Mouse (Mus musculus) left cerebral cortex, postnatal 10 days (tissue): ENCODE data around the gene Usp2. TPM values are rescaled to one million over a fixed set of nuclear protein-coding genes. Genes with fewer than 3 reads are reported as not detected.

Source experiments
- DNase-seq, 2 experiments: peaks; one replicate each; pipeline ENCODE4 v3.0.0; 2021 to 2022; ENCODE audit warnings: low spot score in 2 of 2, mixed read lengths in 1 of 2; ENCODE audit errors: extremely low spot score in 1 of 2
- intact Hi-C: fragments of 180-260 bp; cut with DNase I; formaldehyde crosslinking; loops from one replicate; pipeline ENCODE4 v1.15.1; 2025
- total RNA-seq, 2 experiments: library from RNA; stranded (reverse); gene quantifications; 2 replicates each; pipeline ENCODE4 v1.2.3; 2021

Gene Usp2
- total RNA-seq, 2 experiments from 2014 or later, result 58.2 to 64.0 TPM

GRCm38 (mm10) chr9:44130581-44131275, 63.9 kb downstream of the Usp2 start:
- DNase-seq, result peak in 1 of 2 experiments; percentile 84
- intact Hi-C loops, result loop anchor here (10.0 kb wide), 1 partner anchor 104 kb away; the partner anchor contains the start of gene Cbl

- intact Hi-C loops, result loop anchor here (10.0 kb wide), 1 partner anchor 104 kb away; the partner anchor contains the start of gene Cbl
- DNase-seq, result no peak
Observed at GRCm38 (mm10) chr9:44131276-44131590, 64.4 kb downstream of the Usp2 start.

GRCm38 (mm10) chr9:44132200-44132599, 65.4 kb downstream of the Usp2 start:
- intact Hi-C loops, result loop anchor here (10.0 kb wide), 1 partner anchor 103 kb away; the partner anchor contains the start of gene Cbl
- DNase-seq, result no peak

GRCm38 (mm10) chr9:44133287-44133686, 66.5 kb downstream of the Usp2 start:
- no peak for DNase-seq
- intact Hi-C loops, result loop anchor here (10.0 kb wide), 1 partner anchor 102 kb away; the partner anchor contains the start of gene Cbl

GRCm38 (mm10) chr9:44134101-44134850, 67.5 kb downstream of the Usp2 start, which contains the start of gene Mcam:
Mcam (plus strand) TSS chr9:44134469.
- intact Hi-C loops, result loop anchor here (1.0 to 10.0 kb wide), 2 partner anchors 101 to 217 kb away; partner anchors contain the start of gene Cbl

GRCm38 (mm10) chr9:44134851-44135730, 68.3 kb downstream of the Usp2 start:
- peak in 1 of 2 experiments; percentile 75 for DNase-seq
- intact Hi-C loops, result loop anchor here (1.0 to 10.0 kb wide), 2 partner anchors 100 to 216 kb away; partner anchors contain the start of gene Cbl

More at GRCm38 (mm10) chr9:44134101-44134850, 67.5 kb downstream of the Usp2 start, which contains the start of gene Mcam:
- peak; percentile 38 to 80 for DNase-seq

- no peak for DNase-seq
- intact Hi-C loops, result loop anchor here (10.0 kb wide), 1 partner anchor 99 kb away; the partner anchor contains the start of gene Cbl
Observed at GRCm38 (mm10) chr9:44135731-44136411, 69.0 kb downstream of the Usp2 start.

- intact Hi-C loops, result loop anchor here (10.0 kb wide), 1 partner anchor 97 kb away; the partner anchor contains the start of gene Cbl
- no peak for DNase-seq
Observed at GRCm38 (mm10) chr9:44137846-44138245, 71.0 kb downstream of the Usp2 start.

GRCm38 (mm10) chr9:44141951-44142350, 75.1 kb downstream of the Usp2 start:
- no peak for DNase-seq
- intact Hi-C loops, result no loop called here

GRCm38 (mm10) chr9:44143421-44143820, 76.6 kb downstream of the Usp2 start:
- no peak for DNase-seq
- intact Hi-C loops, result no loop called here

GRCm38 (mm10) chr9:44144023-44144717, 77.3 kb downstream of the Usp2 start:
- intact Hi-C loops, result no loop called here
- DNase-seq, result peak in 1 of 2 experiments; percentile 56

- intact Hi-C loops, result no loop called here
Observed at GRCm38 (mm10) chr9:44144718-44145060, 77.9 kb downstream of the Usp2 start.

More at GRCm38 (mm10) chr9:44144718-44145060, 77.9 kb downstream of the Usp2 start:
- no peak for DNase-seq

Other genes with a start within 250 kb of the Usp2 start
- gene Thy1, start 23.6 kb upstream of the Usp2 start, total RNA-seq, result 100 to 1,000 TPM; 704 to 725 TPM
- under 1 TPM in 1 of 2 experiments, not detected in 1; 0.17 TPM for gene Mfrp, start 34.7 kb downstream of the Usp2 start, total RNA-seq
- gene C1qtnf5, start 40.2 kb downstream of the Usp2 start, total RNA-seq, result 10 to 100 TPM; 11.2 to 12.1 TPM
- not detected for gene Gm49380, start 46.5 kb downstream of the Usp2 start, total RNA-seq
- 10 to 100 TPM; 30.1 to 33.4 TPM for gene Rnf26, start 46.5 kb downstream of the Usp2 start, total RNA-seq
- 10 to 100 TPM; 19.2 to 22.2 TPM for gene Mcam, start 67.4 kb downstream of the Usp2 start, total RNA-seq
- gene Cbl, start 167.0 kb downstream of the Usp2 start, total RNA-seq, result 10 to 100 TPM; 48.6 to 49.9 TPM
- 1 to 10 TPM in 1 of 2 experiments, under 1 TPM in 1; 0.69 to 1.9 TPM for gene Ccdc153, start 173.7 kb downstream of the Usp2 start, total RNA-seq
- under 1 TPM; 0.53 to 0.60 TPM for gene Pdzd3, start 184.4 kb downstream of the Usp2 start, total RNA-seq
- gene Nlrx1, start 201.6 kb downstream of the Usp2 start, total RNA-seq, result 10 to 100 TPM; 11.9 to 14.8 TPM
- gene Abcg4, start 221.6 kb downstream of the Usp2 start, total RNA-seq, result 10 to 100 TPM; 68.0 to 73.2 TPM
- 10 to 100 TPM; 27.1 to 28.3 TPM for gene Hinfp, start 238.7 kb downstream of the Usp2 start, total RNA-seq